Mouse (Mus musculus) layer of hippocampus, adult 9-10 months (tissue): ENCODE data around the gene Cpm.
"Not testable (repeated sequence)": the region's sequence is repeated elsewhere in the genome, so short reads cannot be mapped to it uniquely, and the experiment has no call there.

ENCODE experiments used
- DNase-seq: peaks from one replicate; pipeline ENCODE4 v3.0.0; 2022; ENCODE audit warnings: low spot score

Cpm gene

DNA sequence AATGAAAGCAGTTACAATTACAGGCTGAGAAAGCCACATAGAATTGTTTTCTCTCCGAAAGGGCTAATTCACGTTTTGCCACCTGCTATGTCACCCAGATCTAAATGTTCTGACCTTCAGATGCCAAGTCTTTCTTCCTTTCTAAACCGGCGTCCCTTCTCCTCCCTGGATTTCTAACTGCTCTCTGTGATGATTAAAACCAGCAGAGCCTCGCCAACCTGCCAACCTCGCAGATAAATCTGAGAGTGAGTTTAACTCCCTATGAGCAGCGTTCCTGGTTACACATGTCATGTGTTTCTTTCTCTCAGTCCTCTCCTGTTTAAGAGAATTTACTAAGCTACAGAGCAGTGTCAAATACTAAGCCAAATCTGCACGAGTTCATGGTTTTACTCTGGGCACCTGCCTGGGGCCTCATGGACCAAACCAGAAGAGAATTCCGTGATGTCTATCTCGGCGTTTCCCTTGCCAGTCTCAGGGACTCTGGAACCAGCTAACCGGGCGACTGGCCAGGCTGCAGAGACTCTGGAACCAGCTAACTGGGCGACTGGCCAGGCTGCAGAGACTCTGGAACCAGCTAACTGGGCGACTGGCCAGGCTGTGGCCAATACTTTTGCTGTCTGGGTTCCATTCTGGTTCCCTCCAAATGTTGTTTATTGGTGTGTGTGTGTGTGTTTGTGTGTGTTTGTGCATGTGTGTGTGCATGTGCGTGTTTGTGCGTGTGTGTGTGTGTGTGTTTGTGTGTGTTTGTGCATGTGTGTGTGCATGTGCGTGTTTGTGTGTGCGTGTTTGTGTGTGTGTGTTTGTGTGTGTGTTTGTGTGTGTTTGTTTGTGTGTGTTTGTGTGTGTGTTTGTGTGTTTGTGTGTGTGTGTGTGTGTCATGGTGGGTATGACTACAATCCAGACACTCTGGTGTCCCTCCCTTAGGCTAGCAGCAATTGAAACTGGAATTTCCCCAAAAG is 89.1 kb downstream of the Cpm start:
- no peak for DNase-seq

DNA sequence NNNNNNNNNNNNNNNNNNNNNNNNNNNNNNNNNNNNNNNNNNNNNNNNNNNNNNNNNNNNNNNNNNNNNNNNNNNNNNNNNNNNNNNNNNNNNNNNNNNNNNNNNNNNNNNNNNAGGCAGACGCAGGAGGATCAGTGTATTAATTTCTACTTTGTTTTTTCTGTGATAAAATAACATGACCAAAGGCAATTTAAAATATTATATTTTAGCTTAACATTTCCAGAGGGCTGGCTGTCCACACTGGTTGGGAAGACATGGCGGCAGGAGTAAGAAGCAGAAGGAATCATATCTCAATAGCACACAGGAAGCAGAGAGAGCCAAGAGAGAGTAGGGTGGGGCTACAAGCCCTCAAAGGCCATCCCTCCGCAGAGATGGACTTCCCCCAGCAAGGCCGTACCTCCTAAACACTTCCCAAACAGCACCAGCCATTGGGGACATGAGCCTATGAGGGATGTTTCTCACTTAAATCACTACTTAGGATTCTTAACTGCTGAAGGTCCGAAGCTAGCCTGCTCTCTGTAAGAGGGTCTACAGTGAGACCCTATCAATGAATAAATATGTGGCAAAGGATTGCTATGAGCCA is 94.9 kb downstream of the Cpm start:
- DNase-seq = no peak

DNA sequence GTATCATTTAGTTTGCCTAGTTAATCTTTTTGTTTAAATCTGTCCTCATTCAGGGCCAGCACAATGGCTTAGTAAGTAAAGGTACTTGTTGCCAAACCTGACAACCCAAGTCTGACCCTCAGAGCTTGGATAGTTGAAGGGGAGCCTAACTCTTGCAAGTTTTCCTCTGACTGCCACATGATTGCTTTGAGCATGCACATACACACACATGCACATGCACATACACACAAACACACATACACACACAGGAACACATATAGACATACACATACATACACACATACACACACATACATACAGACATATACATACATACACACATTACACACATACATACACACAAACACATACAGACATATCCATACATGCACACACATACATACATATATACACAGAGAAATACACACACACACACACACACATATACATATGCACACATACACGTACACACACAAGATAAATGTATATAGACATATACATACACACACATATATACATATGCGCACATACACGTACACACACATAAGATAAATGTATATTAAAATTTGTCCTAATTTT is 95.6 kb downstream of the Cpm start:
- no peak for DNase-seq

DNA sequence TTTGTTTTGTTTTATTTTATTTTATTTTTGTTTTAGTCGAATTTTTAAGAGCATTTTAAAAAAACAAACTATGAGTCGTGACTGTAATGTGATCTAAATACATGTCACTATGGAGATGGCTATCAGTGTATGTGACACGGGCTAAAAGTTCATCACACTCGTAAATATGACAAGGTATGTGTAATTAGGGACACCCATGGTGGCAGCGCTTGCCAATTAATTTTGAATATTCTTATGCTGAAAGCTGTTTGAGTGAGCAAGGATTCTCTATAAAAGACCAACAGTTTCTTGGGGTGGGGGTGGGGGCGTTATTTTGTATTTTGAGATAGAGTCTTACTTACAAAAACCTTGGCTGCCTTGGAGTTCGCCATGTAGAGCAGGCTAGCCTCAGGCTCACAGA is 96.4 kb downstream of the Cpm start:
- DNase-seq = no peak

DNA sequence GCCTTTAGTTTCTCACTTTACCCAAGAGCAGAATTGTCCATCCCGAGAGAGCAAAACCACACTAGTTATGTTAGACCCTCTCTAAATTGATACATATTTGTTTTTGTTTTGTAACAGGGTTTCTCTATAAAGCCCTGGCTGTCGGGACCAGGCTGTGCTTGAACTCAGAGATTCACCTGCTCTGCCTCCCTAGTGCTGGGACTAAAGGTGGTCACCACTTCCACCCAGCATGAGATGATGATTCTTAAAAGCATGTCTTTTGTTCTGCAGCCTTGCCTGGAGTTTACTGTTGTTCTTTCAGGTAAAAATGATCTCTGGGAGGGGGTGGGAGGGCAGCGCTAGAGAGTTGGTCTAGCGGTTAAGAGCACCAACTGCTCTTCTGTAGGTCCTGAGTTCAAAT is 97.0 kb downstream of the Cpm start:
- no peak for DNase-seq

DNA sequence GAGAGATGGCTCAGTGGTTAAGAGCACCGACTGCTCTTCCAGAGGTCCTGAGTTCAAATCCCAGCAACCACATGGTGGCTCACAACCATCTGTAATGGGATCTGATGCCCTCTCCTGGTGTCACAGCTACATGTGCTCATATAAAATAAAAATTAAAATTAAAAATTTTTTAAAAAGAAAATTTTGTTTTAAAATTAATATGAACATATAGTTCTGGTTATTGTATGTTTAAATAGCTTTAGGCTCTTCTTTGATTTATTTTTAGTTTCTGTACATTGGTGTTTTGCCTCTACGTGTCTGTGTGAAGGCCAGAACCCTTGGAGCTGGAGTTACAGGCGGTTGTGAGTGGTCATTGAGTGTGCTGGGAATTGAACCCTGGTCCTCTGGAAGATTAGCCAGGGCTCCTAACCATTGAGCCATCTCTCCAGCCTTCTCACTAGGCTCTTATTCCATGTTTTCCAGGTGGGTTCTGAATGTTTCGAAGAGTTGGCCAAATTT is 97.6 kb downstream of the Cpm start:
- no peak for DNase-seq

DNA sequence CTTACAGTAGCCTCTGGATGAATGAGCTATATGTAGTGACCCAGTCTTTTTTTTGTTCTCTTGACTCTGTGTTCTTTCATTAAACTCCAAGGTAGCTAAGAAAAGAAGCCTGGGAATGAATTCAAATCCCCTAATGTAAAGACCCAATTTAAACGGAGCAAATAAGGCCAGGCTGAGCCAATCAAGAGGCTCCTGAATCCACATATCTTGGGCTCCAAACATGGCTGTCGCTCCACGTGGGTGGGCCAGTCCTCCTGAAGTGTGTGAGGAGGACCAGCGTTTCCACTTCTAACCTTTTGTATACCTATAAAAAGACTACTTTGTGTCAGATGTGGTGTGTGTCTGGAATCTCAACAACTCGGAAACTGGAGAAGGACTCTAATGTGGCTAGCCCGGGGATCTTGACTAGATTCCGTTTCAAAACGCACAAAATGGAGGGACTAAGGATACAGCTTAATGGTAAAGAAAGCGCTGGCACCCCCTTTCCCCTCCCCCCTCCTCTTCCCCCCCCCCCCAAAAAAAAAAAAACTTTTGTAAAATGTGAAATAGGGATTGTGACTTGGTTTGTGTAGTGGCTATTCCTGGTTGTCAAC is 98.3 kb downstream of the Cpm start:
- no peak for DNase-seq

DNA sequence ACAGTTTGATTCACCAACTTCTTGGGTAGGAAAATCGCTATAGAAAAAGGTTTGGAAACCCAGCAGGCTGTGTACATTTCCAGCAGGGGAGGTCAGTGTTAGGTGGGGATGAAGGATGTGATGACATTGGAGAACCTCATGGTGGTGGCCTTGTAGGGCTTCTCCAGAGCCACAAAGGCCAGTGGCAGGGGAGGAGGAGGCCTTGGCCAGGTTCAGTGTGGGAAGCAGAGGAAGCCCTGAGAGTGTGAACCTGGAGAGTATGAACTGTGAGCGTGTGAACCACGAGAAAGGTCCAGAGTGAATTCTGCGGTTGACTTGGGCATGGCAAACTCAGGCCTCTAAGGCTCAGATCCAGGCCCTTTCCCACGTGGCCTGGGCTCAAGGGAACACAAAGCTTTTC is 99.3 kb downstream of the Cpm start:
- DNase-seq = no peak

DNA sequence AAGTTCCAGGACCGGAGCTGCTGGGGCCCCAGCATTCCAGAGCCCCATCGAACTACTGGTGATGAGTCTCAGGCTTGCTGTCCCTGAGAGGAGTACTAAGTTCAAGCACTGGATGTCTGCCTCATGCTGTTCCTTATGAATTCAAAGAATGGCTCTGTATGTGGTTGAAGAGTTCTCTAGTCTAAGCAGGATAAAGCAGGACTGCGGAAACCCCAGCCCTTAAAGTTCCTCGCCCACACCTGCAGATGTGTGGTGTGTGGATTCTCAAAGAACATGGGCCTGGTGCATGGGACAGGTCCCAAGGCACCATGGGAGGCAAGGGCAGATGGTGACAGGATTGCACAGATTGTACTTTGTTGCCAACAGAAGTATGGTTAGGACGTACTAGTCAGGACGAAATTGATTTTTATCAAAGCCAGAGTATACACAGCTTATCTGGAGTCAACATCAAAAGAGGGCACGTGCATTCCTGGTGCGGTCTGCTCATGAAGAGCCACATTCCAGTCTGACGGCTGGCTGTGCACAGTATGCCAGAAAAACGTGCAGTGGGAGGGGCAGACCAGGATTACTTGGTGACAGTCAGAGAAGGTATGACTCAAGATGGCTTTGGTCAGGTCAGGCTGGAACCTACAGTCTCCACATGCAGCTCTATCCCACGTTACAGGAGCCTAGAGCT is 100.0 kb downstream of the Cpm start:
- no peak for DNase-seq

DNA sequence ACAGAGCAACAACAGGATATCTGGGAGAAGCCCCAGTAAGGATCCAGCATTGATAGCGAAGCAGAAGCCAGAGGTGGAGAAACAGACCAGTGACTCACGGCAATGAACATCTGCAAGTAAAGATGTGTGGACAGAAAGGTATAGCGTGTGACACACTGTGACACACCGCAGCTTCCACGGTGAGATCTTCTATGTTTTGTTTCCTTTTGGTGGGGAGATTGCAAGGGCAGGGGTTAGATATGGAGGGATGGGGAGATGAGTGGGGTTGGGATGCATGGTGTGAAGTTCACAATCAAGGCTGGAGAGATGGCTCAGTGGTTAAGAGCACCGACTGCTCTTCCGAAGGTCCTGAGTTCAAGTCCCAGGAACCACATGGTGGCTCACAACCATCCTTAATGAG is 100.8 kb downstream of the Cpm start:
- DNase-seq = no peak

DNA sequence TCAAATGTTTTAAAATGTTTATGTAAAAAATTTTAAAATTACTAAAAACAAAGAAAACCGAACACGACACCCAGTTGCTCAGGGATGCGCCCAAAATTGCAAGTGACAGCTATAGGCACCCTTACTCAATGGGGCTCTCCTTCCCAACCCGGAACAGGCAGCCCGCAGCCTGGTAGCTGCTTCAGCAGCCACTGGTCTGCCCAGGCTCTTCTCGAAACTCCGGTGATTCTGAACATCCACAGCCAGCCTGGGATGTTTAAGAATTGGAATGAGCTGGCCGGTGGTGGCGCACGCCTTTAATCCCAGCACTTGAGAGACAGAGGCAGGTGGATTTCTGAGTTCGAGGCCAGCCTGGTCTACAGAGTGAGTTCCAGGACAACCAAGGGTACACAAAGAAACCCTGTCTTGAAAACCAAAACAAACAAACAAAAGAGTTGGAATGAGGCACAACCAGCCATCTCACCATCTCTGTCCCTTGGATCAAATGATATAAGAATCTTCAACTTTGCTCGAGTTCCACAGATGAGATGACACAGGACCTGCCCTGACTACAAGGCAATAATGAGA is 101.4 kb downstream of the Cpm start:
- DNase-seq = no peak

DNA sequence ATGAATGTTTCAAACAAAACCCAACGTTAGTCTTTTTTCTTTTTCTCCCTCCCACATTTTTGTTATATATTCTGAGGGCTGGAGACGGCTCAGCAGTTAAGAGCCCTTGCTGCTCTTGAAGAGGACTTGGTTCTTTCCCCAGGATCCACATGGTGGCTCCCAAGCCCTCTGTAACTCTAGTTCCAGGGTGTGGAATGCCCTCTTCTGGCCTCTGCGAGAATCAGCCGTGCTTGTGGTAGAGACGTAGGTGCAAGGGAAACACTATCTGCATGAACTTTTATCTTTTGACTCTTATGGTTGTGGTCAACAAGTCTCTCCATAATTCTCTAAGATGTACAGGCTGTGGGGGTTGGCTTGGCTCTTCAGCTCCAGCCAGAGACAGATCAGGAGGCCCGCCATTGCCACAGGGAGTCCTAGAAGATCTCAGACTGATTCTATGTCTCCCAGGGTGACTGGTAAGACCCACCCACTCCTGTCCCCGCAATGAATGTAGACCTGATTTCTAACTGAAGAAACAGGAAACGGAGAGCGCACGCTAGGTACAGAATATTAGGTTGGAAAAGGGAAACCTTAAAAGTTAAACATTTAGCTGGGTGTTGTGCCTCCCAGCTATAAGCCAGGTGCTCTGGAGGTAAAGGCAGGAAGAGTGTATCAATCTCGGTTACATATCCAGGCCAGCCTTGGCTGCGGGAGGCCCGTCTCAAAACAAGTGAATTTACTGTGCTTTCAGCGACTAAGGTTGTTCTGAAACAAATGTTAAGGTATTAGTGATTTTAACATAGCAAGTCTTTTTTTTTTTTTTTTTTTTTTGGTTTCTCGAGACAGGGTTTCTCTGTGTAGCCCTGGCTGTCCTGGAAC is 102.2 kb downstream of the Cpm start:
- no peak for DNase-seq

DNA sequence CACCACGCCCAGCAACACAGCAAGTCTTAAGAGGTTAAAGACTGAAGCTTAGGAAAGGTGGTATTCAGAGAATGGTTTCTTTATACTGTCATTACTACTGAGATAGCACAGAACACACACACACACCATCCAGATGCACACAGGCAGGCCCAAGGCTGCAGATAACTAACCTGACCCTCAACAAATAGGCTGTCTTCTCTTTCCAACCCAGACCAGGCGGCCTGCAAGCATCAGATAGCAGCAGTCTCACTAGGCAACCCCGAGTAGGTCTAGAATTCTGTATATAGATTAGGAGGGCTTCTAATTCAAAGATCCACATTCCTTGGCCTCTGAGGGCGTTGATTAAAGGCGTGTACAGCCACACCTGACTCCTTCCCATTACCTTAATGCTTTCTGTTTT is 102.9 kb downstream of the Cpm start:
- no peak for DNase-seq

DNA sequence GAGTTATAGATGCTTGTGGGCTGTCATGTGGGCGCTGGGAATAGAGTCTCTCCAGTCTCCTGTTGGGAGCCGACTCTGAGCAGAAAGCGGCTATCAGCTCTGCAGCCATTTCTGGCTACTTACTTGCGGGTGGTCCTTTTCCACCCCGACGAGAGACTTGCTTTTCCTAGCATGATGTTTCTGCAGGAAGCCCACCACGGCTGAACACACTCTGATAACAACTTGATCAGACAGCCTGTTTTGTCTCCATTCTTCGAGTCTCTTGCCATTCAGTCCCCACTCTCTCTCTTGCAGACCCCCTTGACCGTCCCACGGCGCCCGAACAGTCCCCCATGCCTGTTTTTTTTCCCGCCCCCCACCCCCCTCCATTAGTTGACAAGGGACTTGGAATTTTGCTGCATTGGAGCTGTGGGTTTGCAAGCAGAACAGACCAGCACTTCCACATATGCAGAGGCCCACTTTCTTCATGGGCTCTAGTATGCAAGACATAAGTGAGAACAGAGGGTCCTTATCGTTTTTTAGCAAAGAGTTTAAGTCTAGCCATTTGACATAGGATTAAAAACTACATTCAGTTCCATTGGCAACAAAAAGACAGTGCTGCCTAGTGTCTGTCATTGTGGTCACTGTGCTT is 103.8 kb downstream of the Cpm start:
- no peak for DNase-seq

DNA sequence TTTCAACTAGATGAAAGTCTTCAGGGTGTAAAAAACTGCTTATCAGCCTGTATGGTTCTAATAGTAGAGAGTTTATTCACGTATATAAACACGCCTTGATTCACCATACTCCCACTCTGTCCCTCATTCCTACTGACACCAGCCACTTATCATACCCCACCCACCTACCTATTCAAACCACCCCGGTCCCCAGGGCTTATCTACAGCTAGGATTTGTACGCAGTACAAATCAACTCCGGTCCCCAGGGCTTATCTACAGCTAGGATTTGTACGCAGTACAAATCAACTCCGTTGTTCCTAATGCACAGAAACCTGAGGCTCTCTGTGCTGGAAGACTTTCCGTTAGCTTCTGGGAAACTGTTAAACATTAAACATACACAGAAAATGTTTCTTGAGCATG is 104.3 kb downstream of the Cpm start:
- DNase-seq = not testable (repeated sequence)

DNA sequence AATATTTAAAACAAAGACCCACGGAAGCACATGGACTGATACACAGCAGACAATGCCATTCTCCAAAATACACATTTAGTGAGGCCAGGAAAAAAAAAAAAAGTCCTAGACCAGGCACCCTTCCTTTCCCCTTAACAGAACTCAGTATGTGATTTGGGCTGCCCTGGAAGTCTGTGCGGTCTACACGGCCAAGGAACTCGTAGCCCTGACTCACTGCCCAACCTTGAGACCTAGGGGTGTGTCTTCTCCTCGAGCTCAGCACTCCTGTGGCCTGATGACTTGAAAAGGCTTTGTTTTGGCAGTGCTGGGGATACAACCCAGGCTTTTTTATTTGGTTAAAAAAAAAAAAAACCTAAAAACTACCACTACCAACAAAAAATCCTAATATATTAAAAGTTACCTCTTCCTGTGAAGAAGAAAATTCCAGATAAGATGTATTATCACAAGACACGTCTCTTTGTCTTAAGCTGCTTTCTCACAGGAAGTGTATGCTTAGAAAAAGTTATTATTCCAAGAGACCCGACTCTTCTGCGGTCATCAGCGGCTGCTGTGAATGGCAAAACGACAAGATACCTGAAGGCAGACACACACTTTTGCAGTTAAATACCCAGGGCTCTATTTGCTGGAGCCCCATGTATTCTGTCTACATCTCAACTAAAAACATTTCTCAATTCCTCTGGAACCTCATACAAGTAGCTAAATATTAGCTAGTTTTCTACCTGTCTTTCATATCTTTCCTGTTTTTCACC is 105.0 kb downstream of the Cpm start:
- DNase-seq = not testable (repeated sequence)

DNA sequence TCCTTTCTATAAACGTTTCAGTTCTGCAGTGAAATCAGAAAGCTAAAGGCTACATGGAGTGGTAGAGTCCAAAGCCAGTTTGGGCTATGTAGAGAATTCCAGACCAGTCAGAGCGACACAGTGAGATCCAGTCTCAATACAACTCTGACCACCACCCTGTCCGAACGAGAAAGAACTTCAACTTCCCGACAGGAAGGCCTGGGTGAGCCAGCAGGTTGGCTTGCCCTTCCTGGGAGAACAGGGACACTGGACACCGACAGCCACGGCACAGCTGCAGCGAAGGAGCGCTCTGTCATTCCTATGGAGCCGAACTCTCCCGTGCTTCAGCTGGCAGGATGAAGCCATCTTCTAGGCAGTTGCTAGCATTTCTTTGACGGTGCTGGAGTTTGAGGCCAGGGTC is 106.1 kb downstream of the Cpm start:
- DNase-seq = not testable (repeated sequence)

DNA sequence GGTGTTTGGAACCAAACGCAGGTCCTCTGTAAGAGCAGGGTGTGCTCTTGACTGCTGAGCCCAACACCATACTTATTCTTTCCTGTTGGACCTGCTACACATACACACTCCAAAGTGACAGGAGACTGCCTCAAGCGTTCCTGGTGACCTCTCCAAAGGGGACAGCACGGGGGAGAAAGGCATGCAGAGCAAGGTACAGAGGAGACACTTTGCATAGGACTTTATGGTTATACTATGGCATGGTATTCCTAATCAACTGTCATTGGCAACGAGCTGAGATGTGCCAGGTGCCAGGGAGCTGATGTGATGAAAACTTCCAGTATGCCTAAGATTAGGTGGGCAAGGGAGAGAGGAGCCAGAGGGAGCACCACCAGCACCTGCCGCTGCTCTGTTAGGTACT is 107.3 kb downstream of the Cpm start:
- no peak for DNase-seq
